Mouse (Mus musculus): ENCODE measurements at regions not wholly inside any gene's neighbourhood (a gene's known extent, or its start where the extent isn't known, plus 50 kb on each side); places are given as distances from the start of the nearest gene placed in this dataset.

DNA sequence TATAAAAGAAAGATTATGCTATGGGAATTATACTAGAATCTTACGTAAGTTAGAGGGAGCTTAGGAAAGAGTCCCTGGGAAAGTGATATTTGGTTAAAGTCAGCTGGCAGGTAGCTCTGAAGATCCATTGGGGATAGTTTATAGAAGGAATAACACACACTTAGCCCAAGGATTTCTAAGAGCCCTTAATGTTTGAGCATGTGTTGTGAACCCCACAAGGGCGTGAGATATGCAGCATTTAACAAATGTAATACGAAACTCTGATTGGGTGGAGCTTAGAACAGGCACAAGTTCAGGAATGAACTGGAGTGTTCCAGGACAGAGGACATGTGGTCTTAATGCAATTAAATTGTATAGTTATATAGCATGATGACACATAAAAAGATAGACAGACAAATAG lies 132.6 kb upstream of the Eci2 start:
- Histone ChIP-seq H3K4me3 (replicated peaks in 1 of 3; ENCODE audit: low read depth in 2 of 3, low read length in 2 of 3, poor library complexity in 1 of 3) (no peak overlapping the region), H3K4me2 (ENCODE audit: insufficient read depth, low read depth, poor library complexity, severe bottlenecking) (no peak overlapping the region), H3K27ac (ENCODE audit: insufficient read depth, low read depth) (no peak overlapping the region), H3K27me3 (replicated peaks) (no peaks in the 10 kb centered on the region), H3K79me2 (replicated peaks; ENCODE audit: control insufficient read depth, extremely low read depth, insufficient read depth, poor library complexity, severe bottlenecking) (no peaks in the 10 kb centered on the region), H3K9ac (ENCODE audit: insufficient read depth, low read depth) (no peak overlapping the region), H3K9me3 (replicated peaks; ENCODE audit: low read length) (no peaks in the 10 kb centered on the region), H3K4me1 (ENCODE audit: control insufficient read depth in 1 of 2, insufficient read depth in 2 of 2) (peaks cover 0 to 25% of the 10 kb centered on the region in 2 experiments; a peak in 1 of 4 replicates), H3K36me3 (replicated peaks in 1 of 2; ENCODE audit: control insufficient read depth in 1 of 2, insufficient read depth in 1 of 2, low read length in 1 of 2) (no peaks in the 10 kb centered on the region)
- in situ Hi-C loops (cut with MboI; ENCODE audit: low pct_ligation_motif_present, low pct_unique_long_range_greater_than_20kb, low sequenced_read_pairs) (no loop called here), dilution Hi-C loops (cut with MboI; ENCODE audit: extremely low pct_ligation_motif_present, extremely low pct_unique_long_range_greater_than_20kb, low sequenced_read_pairs) (no loop called here)
- TF ChIP-seq CTCF (conservative IDR thresholded peaks at IDR 0.05 in 1 of 2, IDR thresholded peaks at IDR 0.05 in 1 of 2; ENCODE audit: low read depth in 2 of 2, low read length in 2 of 2) (no peak), JUN (IDR thresholded peaks at IDR 0.05; ENCODE audit: insufficient read depth, low read depth, low read length) (no peak), RCOR1 (conservative IDR thresholded peaks at IDR 0.05; ENCODE audit: low read depth, low read length) (no peak), ZKSCAN1 (IDR thresholded peaks at IDR 0.05; ENCODE audit: borderline replicate concordance, low read depth, low read length) (no peak), UBTF (IDR thresholded peaks at IDR 0.05; ENCODE audit: low read depth, low read length) (no peak), ZNF384 (IDR thresholded peaks at IDR 0.05; ENCODE audit: low read depth, low read length) (no peak), POLR2A (IDR thresholded peaks at IDR 0.05; ENCODE audit: low read depth, low read length) (no peak), E2F4 (IDR thresholded peaks at IDR 0.05; ENCODE audit: insufficient replicate concordance, low read depth, low read length) (no peak), GABPA (IDR thresholded peaks at IDR 0.05; ENCODE audit: insufficient replicate concordance, low read depth, low read length) (no peak)
- no peak for DNase-seq (ENCODE audit: extremely low read depth)

GRCm38 (mm10) chr13:35160767-35161166 lies 133.9 kb upstream of the Eci2 start:
- no peaks in the 10 kb centered on the region for H3K79me2 ChIP-seq (replicated peaks; ENCODE audit: control insufficient read depth, extremely low read depth, insufficient read depth, poor library complexity, severe bottlenecking)
- no peaks in the 10 kb centered on the region for H3K9me3 ChIP-seq (replicated peaks; ENCODE audit: low read length)
- H3K27me3 ChIP-seq (replicated peaks), result no peaks in the 10 kb centered on the region
- TF ChIP-seq CHD1 (IDR thresholded peaks at IDR 0.05; ENCODE audit: low read depth, low read length), result no peak
- no peak for TF ChIP-seq SMC3 (IDR thresholded peaks at IDR 0.05; ENCODE audit: low read depth, low read length)
- no peak for TF ChIP-seq ELF1 (IDR thresholded peaks at IDR 0.05; ENCODE audit: low read depth, low read length)
- TF ChIP-seq JUN (IDR thresholded peaks at IDR 0.05; ENCODE audit: insufficient read depth, low read depth, low read length), result no peak
- no peak for TF ChIP-seq CHD2 (IDR thresholded peaks at IDR 0.05; ENCODE audit: low read length)
- no peak for TF ChIP-seq NELFE (IDR thresholded peaks at IDR 0.05; ENCODE audit: low read depth, low read length)
- no peak for TF ChIP-seq RCOR1 (conservative IDR thresholded peaks at IDR 0.05; ENCODE audit: low read depth, low read length)
- TF ChIP-seq E2F4 (IDR thresholded peaks at IDR 0.05; ENCODE audit: insufficient replicate concordance, low read depth, low read length), result no peak
- no peak for TF ChIP-seq MXI1 (IDR thresholded peaks at IDR 0.05; ENCODE audit: low read depth, low read length)
- no peak for TF ChIP-seq MEF2A (IDR thresholded peaks at IDR 0.05; ENCODE audit: borderline replicate concordance, low read depth, low read length)
- TF ChIP-seq MAX (IDR thresholded peaks at IDR 0.05; ENCODE audit: low read length), result no peak
- no peak for TF ChIP-seq TBP (conservative IDR thresholded peaks at IDR 0.05; ENCODE audit: low read depth, low read length)
- TF ChIP-seq PAX5 (IDR thresholded peaks at IDR 0.05; ENCODE audit: low read length), result no peak
- TF ChIP-seq RAD21 (IDR thresholded peaks at IDR 0.05; ENCODE audit: low read depth, low read length), result no peak
- no peak for TF ChIP-seq MAFK (IDR thresholded peaks at IDR 0.05; ENCODE audit: insufficient replicate concordance, low read length)
- no peak for TF ChIP-seq MYC (IDR thresholded peaks at IDR 0.05; ENCODE audit: low read depth, low read length)
- TF ChIP-seq GABPA (IDR thresholded peaks at IDR 0.05; ENCODE audit: insufficient replicate concordance, low read depth, low read length), result no peak
- TF ChIP-seq ZKSCAN1 (IDR thresholded peaks at IDR 0.05; ENCODE audit: borderline replicate concordance, low read depth, low read length), result no peak
- no peak for TF ChIP-seq TCF12 (IDR thresholded peaks at IDR 0.05; ENCODE audit: low read depth, low read length)
- H3K36me3 ChIP-seq (replicated peaks in 1 of 2; ENCODE audit: control insufficient read depth in 1 of 2, insufficient read depth in 1 of 2, low read length in 1 of 2), result no peaks in the 10 kb centered on the region
- no peak overlapping the region for H3K9ac ChIP-seq (ENCODE audit: insufficient read depth, low read depth)
- peaks cover 0 to 23% of the 10 kb centered on the region in 2 experiments; a peak in 1 of 4 replicates for H3K4me1 ChIP-seq (ENCODE audit: control insufficient read depth in 1 of 2, insufficient read depth in 2 of 2)
- H3K4me3 ChIP-seq (replicated peaks in 1 of 3; ENCODE audit: low read depth in 2 of 3, low read length in 2 of 3, poor library complexity in 1 of 3), result no peak overlapping the region
- dilution Hi-C loops (cut with MboI; ENCODE audit: extremely low pct_ligation_motif_present, extremely low pct_unique_long_range_greater_than_20kb, low sequenced_read_pairs) (no loop called here), in situ Hi-C loops (cut with MboI; ENCODE audit: low pct_ligation_motif_present, low pct_unique_long_range_greater_than_20kb, low sequenced_read_pairs) (no loop called here)
- DNase-seq (ENCODE audit: extremely low read depth), result no peak
- no peak overlapping the region for H3K4me2 ChIP-seq (ENCODE audit: insufficient read depth, low read depth, poor library complexity, severe bottlenecking)
- H3K27ac ChIP-seq (ENCODE audit: insufficient read depth, low read depth), result no peak overlapping the region

Measured in CH12.LX (cell line).